Comparison of ENCODE assay signal across 8 mouse cellular contexts in genomic region chr1:167242191-167242681, GRCm38 (mm10). TPM values are rescaled to one million over a fixed set of nuclear protein-coding genes. Genes with fewer than 3 reads are reported as not detected.
DNase-seq lines count a peak whose midpoint lies in the region; ATAC-seq lines count a peak whose summit lies in the region.

No protein-coding gene starts in this region.

- no peaks in the 10 kb centered on the region for H3K36me3 ChIP-seq in forebrain, embryonic 16.5 days (ENCODE audit: control insufficient read depth, insufficient read depth)

- no peak overlapping the region for H3K4me2 ChIP-seq in forebrain, embryonic 16.5 days (ENCODE audit: low read length)

- H3K4me1 ChIP-seq in forebrain, embryonic 16.5 days (replicated peaks; ENCODE audit: control insufficient read depth, insufficient read depth, low read length): peaks cover 31% of the 10 kb centered on the region

- H3K27me3 ChIP-seq in forebrain, embryonic 16.5 days (replicated peaks; ENCODE audit: control insufficient read depth, insufficient read depth, low read length): no peaks in the 10 kb centered on the region

- H3K27ac ChIP-seq in forebrain, embryonic 16.5 days (ENCODE audit: low read length): no peak overlapping the region

- no peak overlapping the region for H3K4me3 ChIP-seq in forebrain, embryonic 16.5 days (replicated peaks; ENCODE audit: low read length)

- no peak for DNase-seq in frontal cortex, postnatal 36 days (ENCODE audit: low spot score in 2 of 2)
- DNase-seq in MN1 (ENCODE audit: low spot score): peak; percentile 75
- peak; percentile 49 to 56 for DNase-seq in natural killer cell, adult 2 months (ENCODE audit: low spot score in 2 of 2)
- no peak for DNase-seq in kidney, postnatal 25 days
- no peak for DNase-seq in spleen, postnatal 14 days (ENCODE audit: low spot score in 2 of 2)
- no peak for DNase-seq in yolk sac, embryonic 10.5 days (ENCODE audit: low spot score)

- WGBS in forebrain, embryonic 16.5 days: 17% methylated on average over 7 of the region's 7 CpGs

- peak; percentile 35 for ATAC-seq in frontal cortex, adult (ENCODE audit: low TSS enrichment)
- 0 out of 2 replicates have a peak, but pooled peaks have one; percentile 11 for ATAC-seq in forebrain, embryonic 16.5 days

- H3K9ac ChIP-seq in forebrain, embryonic 16.5 days (replicated peaks; ENCODE audit: low read depth, low read length): no peak overlapping the region

- H3K9me3 ChIP-seq in forebrain, embryonic 16.5 days (ENCODE audit: control insufficient read depth, low read length): no peaks in the 10 kb centered on the region

RNA-seq across cellular contexts. Expression of gene Uck2, which starts 42.9 kb away (rescaled TPM):
- polyA plus RNA-seq in forebrain, embryonic 16.5 days (2015; fragmentation: Nextera tagmentation; extraction: Ambion mirVana): 62.7 and 70.3 TPM in 2 replicates

Comparison
In these comparisons a context has a peak if more than half of its experiments do, and no peak if none do; other contexts are left out.
1. DNase-seq: peak in MN1 (single experiment) and natural killer cell, adult 2 months (2 of 2); none in frontal cortex, postnatal 36 days (0 of 2), kidney, postnatal 25 days (0 of 2), spleen, postnatal 14 days (0 of 2) and yolk sac, embryonic 10.5 days (single experiment).